Mouse (Mus musculus) gastrocnemius, postnatal 4 days (tissue): Measurements from ENCODE around the gene Hmga1. TPM values are rescaled to one million over a fixed set of nuclear protein-coding genes. Genes with fewer than 3 reads are reported as not detected.

Experiments used
- total RNA-seq, 2 experiments: library from RNA; stranded (reverse); gene quantifications; 2 replicates each; pipeline ENCODE4 v1.2.3; 2021

Hmga1 gene
- total RNA-seq, 2 experiments from 2014 or later, result 48.5 to 51.3 TPM

Other genes with a start within 250 kb of the Hmga1 start
- under 1 TPM; 0.29 to 0.39 TPM for gene Grm4, start 35.1 kb upstream of the Hmga1 start, total RNA-seq
- 1 to 10 TPM; 5.4 to 7.0 TPM for gene AI413582, start 9.3 kb downstream of the Hmga1 start, total RNA-seq
- gene Nudt3, start 67.0 kb downstream of the Hmga1 start, total RNA-seq, result 100 to 1,000 TPM; 316 to 327 TPM
- gene RPS10-NUDT3, start 78.7 kb downstream of the Hmga1 start, total RNA-seq, result not detected
- 1,000 to 10,000 TPM in 1 of 2 experiments, 100 to 1,000 TPM in 1; 893 to 1,001 TPM for gene Rps10, start 80.2 kb downstream of the Hmga1 start, total RNA-seq
- under 1 TPM; 0.18 to 0.78 TPM for gene Pacsin1, start 99.0 kb downstream of the Hmga1 start, total RNA-seq
- gene Spdef, start 172.5 kb downstream of the Hmga1 start, total RNA-seq, result under 1 TPM; 0.65 to 0.96 TPM